Mouse (Mus musculus) embryonic fibroblast, embryonic 13.5 days (primary cell): ENCODE measurements at regions not wholly inside any gene's neighbourhood (a gene's known extent, or its start where the extent isn't known, plus 50 kb on each side); places are given as distances from the start of the nearest gene placed in this dataset.

Source experiments
- CTCF ChIP-seq: IDR thresholded peaks from 2 replicates; pipeline ENCODE4 v1.5.1; 2011; ENCODE audit warnings: mild to moderate bottlenecking, control low read depth, low read length, moderate library complexity, borderline replicate concordance; ENCODE audit not compliant: insufficient read depth
- POLR2A ChIP-seq: IDR thresholded peaks from 2 replicates; pipeline ENCODE4 v1.6.1; 2011; ENCODE audit warnings: low read depth, mild to moderate bottlenecking, control low read depth, low read length, moderate library complexity

DNA sequence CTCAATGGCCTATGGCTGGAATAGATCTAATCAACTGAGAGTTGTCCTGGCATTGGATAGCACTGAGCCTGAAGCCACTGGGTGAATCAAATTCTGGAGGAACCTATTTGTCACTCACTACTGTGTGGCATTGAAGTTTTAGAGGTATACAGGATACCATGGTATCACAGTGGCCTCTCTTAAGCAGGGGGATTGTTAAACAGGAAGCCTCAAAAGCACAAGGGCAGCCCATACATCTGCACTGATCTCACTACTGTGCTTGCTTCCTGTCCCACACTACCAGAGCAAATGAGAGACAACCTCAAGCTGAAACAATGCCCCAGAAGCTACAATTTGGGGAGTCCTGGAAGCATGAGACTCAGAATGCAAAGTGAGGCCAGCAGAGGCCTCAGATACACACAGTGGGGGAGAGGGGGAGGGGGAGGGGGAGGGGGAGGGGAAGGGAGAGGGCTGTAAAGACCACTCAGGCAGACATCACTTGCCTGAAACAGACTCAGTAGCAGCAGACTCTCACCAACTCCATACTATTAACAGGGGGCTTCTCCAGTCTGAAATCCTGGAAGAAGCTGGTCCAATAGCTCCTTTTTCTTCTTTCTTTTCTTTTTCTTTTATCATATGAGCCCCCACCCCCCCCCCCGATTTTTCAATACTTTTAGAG is 179.7 kb upstream of the Car8 start:
- TF ChIP-seq POLR2A (no peak), CTCF (no peak)
